Mouse (Mus musculus): ENCODE measurements around the gene Orm1. TPM values are rescaled to one million over a fixed set of nuclear protein-coding genes. Genes with fewer than 3 reads are reported as not detected.

The Orm1 gene
- polyA plus RNA-seq, 1 experiment from 2014 or later: not detected

GRCm38 (mm10) chr4:63362150-63362549 lies 17.8 kb downstream of the Orm1 start, which contains the start of gene Orm2:
Orm2 (plus strand) TSS chr4:63362449.
- Histone ChIP-seq H3K27ac (no peak within 1 kb of the TSS), H3K9ac (no peak within 1 kb of the TSS), H3K9me3 (no peaks in the 10 kb centered on the region), H3K4me2 (no peak within 1 kb of the TSS), H3K27me3 (no peaks in the 10 kb centered on the region), H3K36me3 (replicated peaks) (peaks cover 2% of the 10 kb centered on the region), H3K4me1 (no peaks in the 10 kb centered on the region), H3K4me3 (replicated peaks) (no peak within 1 kb of the TSS)
- WGBS: 93% methylated on average over 5 of the region's 5 CpGs
- ATAC-seq (ENCODE audit: low FRiP score): no peak

- Histone ChIP-seq H3K27me3 (no peaks in the 10 kb centered on the region), H3K4me3 (replicated peaks) (no peak overlapping the region), H3K36me3 (replicated peaks) (peaks cover 63% of the 10 kb centered on the region), H3K4me1 (0 out of 2 replicates have a peak, but pooled peaks cover 6% of the 10 kb centered on the region), H3K4me2 (no peak overlapping the region), H3K9me3 (no peaks in the 10 kb centered on the region), H3K9ac (no peak overlapping the region), H3K27ac (no peak overlapping the region)
- WGBS: 14% methylated on average over 4 of the region's 4 CpGs
- peak; percentile 73 for ATAC-seq (ENCODE audit: low FRiP score)
These were observed 24.2 kb downstream of the Orm1 start for GRCm38 (mm10) chr4:63368577-63368976.

GRCm38 (mm10) chr4:63370897-63371296 lies 26.5 kb downstream of the Orm1 start:
- Histone ChIP-seq H3K9ac (no peak overlapping the region), H3K4me3 (replicated peaks) (no peak overlapping the region), H3K4me2 (no peak overlapping the region), H3K36me3 (replicated peaks) (peaks cover 83% of the 10 kb centered on the region), H3K4me1 (0 out of 2 replicates have a peak, but pooled peaks cover 6% of the 10 kb centered on the region), H3K27ac (peak overlapping the region; percentile 36; the same call in 1 of the 2 replicates), H3K9me3 (no peaks in the 10 kb centered on the region), H3K27me3 (no peaks in the 10 kb centered on the region)
- ATAC-seq (ENCODE audit: low FRiP score): no peak
- 44% methylated on average over 7 of the region's 7 CpGs for WGBS

- H3K9me3 ChIP-seq: no peaks in the 10 kb centered on the region
- H3K36me3 ChIP-seq (replicated peaks): peaks cover 93% of the 10 kb centered on the region
These were observed 27.5 kb downstream of the Orm1 start for GRCm38 (mm10) chr4:63371890-63372289.

GRCm38 (mm10) chr4:63373404-63373803 lies 29.0 kb downstream of the Orm1 start:
- 92% methylated on average over 8 of the region's 8 CpGs for WGBS
- Histone ChIP-seq H3K9me3 (no peaks in the 10 kb centered on the region), H3K36me3 (replicated peaks) (peaks cover 94% of the 10 kb centered on the region), H3K9ac (no peak overlapping the region), H3K4me3 (replicated peaks) (no peak overlapping the region), H3K27ac (no peak overlapping the region), H3K4me2 (no peak overlapping the region), H3K27me3 (no peaks in the 10 kb centered on the region), H3K4me1 (0 out of 2 replicates have a peak, but pooled peaks cover 6% of the 10 kb centered on the region)
- ATAC-seq (ENCODE audit: low FRiP score): no peak

More at GRCm38 (mm10) chr4:63371890-63372289, 27.5 kb downstream of the Orm1 start:
- no peak overlapping the region for H3K4me3 ChIP-seq (replicated peaks)
- ATAC-seq (ENCODE audit: low FRiP score): no peak
- H3K4me2 ChIP-seq: no peak overlapping the region
- 70% methylated on average over 3 of the region's 3 CpGs for WGBS
- no peak overlapping the region for H3K27ac ChIP-seq
- no peak overlapping the region for H3K9ac ChIP-seq
- no peaks in the 10 kb centered on the region for H3K27me3 ChIP-seq
- 0 out of 2 replicates have a peak, but pooled peaks cover 6% of the 10 kb centered on the region for H3K4me1 ChIP-seq

- no peaks in the 10 kb centered on the region for H3K9me3 ChIP-seq
- H3K27me3 ChIP-seq: no peaks in the 10 kb centered on the region
- H3K4me1 ChIP-seq: 0 out of 2 replicates have a peak, but pooled peaks cover 6% of the 10 kb centered on the region
- H3K4me3 ChIP-seq (replicated peaks): no peak overlapping the region
- H3K27ac ChIP-seq: no peak overlapping the region
- H3K36me3 ChIP-seq (replicated peaks): peaks cover 96% of the 10 kb centered on the region
- H3K9ac ChIP-seq: no peak overlapping the region
- 91% methylated on average over 12 of the region's 12 CpGs for WGBS
- no peak for ATAC-seq (ENCODE audit: low FRiP score)
- no peak overlapping the region for H3K4me2 ChIP-seq
These were observed 30.0 kb downstream of the Orm1 start for GRCm38 (mm10) chr4:63374331-63374730.

- Histone ChIP-seq H3K9me3 (no peaks in the 10 kb centered on the region), H3K4me1 (0 out of 2 replicates have a peak, but pooled peaks cover 6% of the 10 kb centered on the region), H3K4me3 (replicated peaks) (no peak overlapping the region), H3K9ac (no peak overlapping the region), H3K27ac (no peak overlapping the region), H3K4me2 (no peak overlapping the region), H3K36me3 (replicated peaks) (peaks cover 96% of the 10 kb centered on the region), H3K27me3 (no peaks in the 10 kb centered on the region)
- ATAC-seq (ENCODE audit: low FRiP score): no peak
- WGBS: 86% methylated on average over 1 of the region's 1 CpGs
These were observed 31.0 kb downstream of the Orm1 start for GRCm38 (mm10) chr4:63375367-63375766.

- ATAC-seq (ENCODE audit: low FRiP score): no peak
- no peak overlapping the region for H3K4me3 ChIP-seq (replicated peaks)
- H3K4me2 ChIP-seq: no peak overlapping the region
- H3K4me1 ChIP-seq: no peaks in the 10 kb centered on the region
- H3K9ac ChIP-seq: no peak overlapping the region
- peaks cover 97% of the 10 kb centered on the region for H3K36me3 ChIP-seq (replicated peaks)
- no peak overlapping the region for H3K27ac ChIP-seq
- no peaks in the 10 kb centered on the region for H3K9me3 ChIP-seq
- no peaks in the 10 kb centered on the region for H3K27me3 ChIP-seq
- WGBS: 69% methylated on average over 7 of the region's 7 CpGs
These were observed 33.1 kb downstream of the Orm1 start for GRCm38 (mm10) chr4:63377483-63377882.

GRCm38 (mm10) chr4:63382676-63383369 lies 38.5 kb downstream of the Orm1 start:
- no peaks in the 10 kb centered on the region for H3K9me3 ChIP-seq
- H3K4me2 ChIP-seq: no peak overlapping the region
- H3K9ac ChIP-seq: no peak overlapping the region
- ATAC-seq (ENCODE audit: low FRiP score): no peak
- H3K27ac ChIP-seq: no peak overlapping the region
- H3K27me3 ChIP-seq: no peaks in the 10 kb centered on the region
- H3K36me3 ChIP-seq (replicated peaks): peaks cover 84% of the 10 kb centered on the region
- 92% methylated on average over 4 of the region's 4 CpGs for WGBS
- H3K4me1 ChIP-seq: peaks cover 6% of the 10 kb centered on the region
- no peak overlapping the region for H3K4me3 ChIP-seq (replicated peaks)

- no peak for ATAC-seq (ENCODE audit: low FRiP score)
- Histone ChIP-seq H3K27me3 (no peaks in the 10 kb centered on the region), H3K4me3 (replicated peaks) (no peak overlapping the region), H3K36me3 (replicated peaks) (peaks cover 82% of the 10 kb centered on the region), H3K4me1 (peaks cover 12% of the 10 kb centered on the region), H3K27ac (no peak overlapping the region), H3K4me2 (no peak overlapping the region), H3K9ac (no peak overlapping the region), H3K9me3 (no peaks in the 10 kb centered on the region)
- WGBS: 91% methylated on average over 12 of the region's 12 CpGs
These were observed 39.1 kb downstream of the Orm1 start for GRCm38 (mm10) chr4:63383474-63383873.

GRCm38 (mm10) chr4:63384262-63384661 lies 39.9 kb downstream of the Orm1 start:
- Histone ChIP-seq H3K27ac (no peak overlapping the region), H3K9ac (no peak overlapping the region), H3K4me3 (replicated peaks) (no peak overlapping the region), H3K4me2 (no peak overlapping the region), H3K4me1 (peaks cover 20% of the 10 kb centered on the region), H3K9me3 (no peaks in the 10 kb centered on the region), H3K36me3 (replicated peaks) (peaks cover 74% of the 10 kb centered on the region), H3K27me3 (no peaks in the 10 kb centered on the region)
- 88% methylated on average over 4 of the region's 4 CpGs for WGBS
- ATAC-seq (ENCODE audit: low FRiP score): no peak

GRCm38 (mm10) chr4:63385253-63385652 lies 40.9 kb downstream of the Orm1 start:
- 97% methylated on average over 3 of the region's 3 CpGs for WGBS
- no peak overlapping the region for H3K4me3 ChIP-seq (replicated peaks)
- ATAC-seq (ENCODE audit: low FRiP score): no peak
- H3K9ac ChIP-seq: no peak overlapping the region
- no peaks in the 10 kb centered on the region for H3K27me3 ChIP-seq
- no peaks in the 10 kb centered on the region for H3K9me3 ChIP-seq
- no peak overlapping the region for H3K4me2 ChIP-seq
- H3K36me3 ChIP-seq (replicated peaks): peaks cover 65% of the 10 kb centered on the region
- H3K27ac ChIP-seq: no peak overlapping the region
- peaks cover 30% of the 10 kb centered on the region for H3K4me1 ChIP-seq

GRCm38 (mm10) chr4:63385784-63386183 lies 41.4 kb downstream of the Orm1 start:
- peaks cover 63% of the 10 kb centered on the region for H3K36me3 ChIP-seq (replicated peaks)
- ATAC-seq (ENCODE audit: low FRiP score): no peak
- H3K27me3 ChIP-seq: no peaks in the 10 kb centered on the region
- no peak overlapping the region for H3K9ac ChIP-seq
- WGBS: 67% methylated on average over 11 of the region's 11 CpGs
- H3K4me2 ChIP-seq: no peak overlapping the region
- H3K9me3 ChIP-seq: no peaks in the 10 kb centered on the region
- 0 out of 2 replicates have a peak overlapping the region, but pooled peaks have one; percentile 14 for H3K27ac ChIP-seq
- peaks cover 35% of the 10 kb centered on the region for H3K4me1 ChIP-seq
- no peak overlapping the region for H3K4me3 ChIP-seq (replicated peaks)

All from forebrain, embryonic 12.5 days (tissue).